Mouse (Mus musculus): ENCODE measurements around the gene Tenm2. TPM values are rescaled to one million over a fixed set of nuclear protein-coding genes. Genes with fewer than 3 reads are reported as not detected.

The Tenm2 gene
- total RNA-seq, 2 experiments from 2014 or later: 2.3 to 3.5 TPM

DNA sequence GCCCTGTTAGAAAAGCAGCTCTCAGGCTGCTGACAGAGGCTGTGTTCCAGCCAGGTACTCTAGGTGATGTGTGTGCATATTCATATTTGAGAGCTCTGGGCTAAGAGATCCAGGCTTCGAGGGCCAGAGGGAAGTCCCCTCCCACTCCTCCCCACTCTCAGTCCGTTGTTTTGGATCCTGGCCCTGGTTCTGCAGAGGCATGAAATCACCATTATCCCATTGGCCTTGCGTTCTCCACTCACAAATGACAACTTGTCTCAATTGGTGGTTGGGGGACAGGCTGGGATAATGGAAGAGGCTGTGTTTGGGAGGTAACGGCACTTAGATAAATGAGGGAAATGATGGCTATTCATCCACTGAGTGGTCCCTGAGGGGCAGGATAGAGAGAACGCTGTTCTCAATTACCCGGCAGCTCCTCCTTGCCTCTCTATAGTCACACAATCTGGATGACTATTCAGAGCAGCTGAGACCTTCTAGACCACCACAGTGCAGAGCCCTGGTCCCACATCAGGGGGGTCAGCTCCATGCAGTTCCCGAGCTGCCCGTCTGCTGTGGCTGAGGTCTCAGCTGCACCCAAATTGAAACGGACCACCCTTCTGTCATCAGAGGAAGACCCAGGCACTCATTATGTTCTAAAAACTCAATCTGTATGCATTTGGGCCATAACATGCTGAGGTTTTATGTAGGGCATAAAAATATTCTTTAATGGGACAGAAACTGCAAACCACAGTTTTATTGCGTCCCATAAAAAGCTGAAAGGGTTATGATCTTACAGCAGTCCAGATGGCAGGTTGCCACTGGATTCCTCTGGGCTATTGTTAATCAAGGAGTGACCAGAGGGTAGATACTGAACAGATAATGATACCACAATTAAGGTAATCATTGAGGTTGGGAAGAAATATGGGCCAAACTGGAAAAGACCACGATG, 1226.2 kb downstream of the Tenm2 start:
- DNase-seq (ENCODE audit: low spot score in 2 of 2): no peak

DNA sequence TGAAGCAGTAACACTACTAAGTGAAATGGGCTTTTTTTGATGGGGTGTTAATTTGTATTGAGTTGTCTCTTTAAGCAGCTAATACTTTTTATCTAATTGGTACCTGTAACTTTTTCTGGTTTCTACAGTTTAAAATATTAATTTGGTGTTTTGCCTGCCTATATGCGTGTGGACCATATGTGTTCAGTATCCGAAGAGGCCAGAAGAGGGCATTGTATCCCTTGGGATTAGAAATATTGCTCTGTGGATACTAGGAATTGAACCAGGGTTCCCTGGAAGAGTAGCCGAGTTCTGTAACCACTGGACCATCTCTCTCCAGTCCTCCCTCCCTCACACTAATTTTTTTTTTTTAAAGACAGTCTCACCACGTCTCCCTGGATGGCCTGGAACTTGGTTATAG, 1232.9 kb downstream of the Tenm2 start:
- no peak for DNase-seq (ENCODE audit: low spot score in 2 of 2)

DNA sequence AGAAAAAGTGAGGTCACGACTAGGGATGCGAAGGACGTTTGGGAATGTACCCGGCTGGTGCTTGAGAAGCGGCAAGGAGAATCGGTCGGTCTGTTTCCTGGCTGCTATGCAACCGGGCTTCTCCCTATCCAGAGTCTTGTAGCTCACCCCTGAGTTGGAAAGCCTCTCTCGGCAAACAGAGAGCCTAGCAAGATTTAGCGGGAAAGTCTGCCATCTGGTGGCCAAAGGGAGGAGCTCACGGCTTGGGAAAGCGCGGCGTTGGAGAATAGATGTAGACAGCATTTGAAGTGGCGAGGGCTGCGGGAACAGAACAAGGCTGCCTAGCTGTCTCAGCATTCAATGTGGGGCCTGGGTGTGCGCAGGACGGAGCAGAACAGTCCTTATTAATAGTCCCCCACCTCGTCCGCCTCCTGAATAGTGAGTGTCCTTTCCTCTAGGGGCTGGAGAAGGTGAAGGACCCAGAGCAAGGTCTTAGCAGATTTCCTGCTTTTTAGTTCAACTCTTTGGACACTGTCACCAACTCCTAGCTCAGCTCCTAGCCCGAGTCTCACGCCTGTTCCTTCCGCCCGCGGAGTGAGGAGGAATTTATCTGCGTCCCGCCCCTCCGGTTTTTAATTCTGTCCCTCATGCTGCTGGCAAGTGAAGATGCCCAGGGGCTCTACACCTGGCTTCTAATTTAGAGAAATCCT, 1234.3 kb downstream of the Tenm2 start:
- peak; percentile 70 to 75 for DNase-seq (ENCODE audit: low spot score in 2 of 2)

DNA sequence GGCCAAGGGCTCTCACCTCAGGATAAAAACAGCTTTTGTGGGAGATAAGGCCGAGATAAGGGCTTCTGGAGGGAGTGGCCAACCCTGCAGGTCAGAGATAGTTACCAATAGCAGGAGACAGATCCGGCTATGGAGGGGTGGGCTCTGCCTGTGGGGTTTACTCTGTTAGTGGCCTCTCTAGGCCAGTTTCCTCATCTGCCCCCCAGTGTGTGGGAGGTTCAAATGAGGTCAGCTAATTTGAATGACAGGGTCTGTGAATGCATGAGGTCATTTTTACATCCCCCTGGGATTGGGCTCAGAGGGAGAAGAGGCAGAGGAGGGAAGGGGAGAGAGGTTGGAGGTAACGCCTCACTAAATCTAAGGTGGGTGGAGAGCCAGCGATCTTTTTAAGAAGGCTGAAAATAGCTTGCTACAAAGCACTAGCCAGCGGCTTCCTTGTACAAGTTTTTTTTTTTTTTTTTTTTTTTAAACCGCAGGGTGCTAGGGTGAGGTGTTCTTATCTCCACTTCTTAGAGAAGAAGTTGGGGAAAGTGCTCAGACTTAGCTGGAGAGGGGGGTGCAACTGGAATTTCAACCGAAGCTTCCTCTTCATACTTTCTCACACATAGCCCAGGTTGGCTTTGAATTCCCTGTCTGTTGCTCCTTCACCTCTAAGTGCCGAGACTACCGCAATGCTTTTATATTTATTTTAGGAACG, 1235.0 kb downstream of the Tenm2 start:
- DNase-seq (ENCODE audit: low spot score in 2 of 2): no peak

DNA sequence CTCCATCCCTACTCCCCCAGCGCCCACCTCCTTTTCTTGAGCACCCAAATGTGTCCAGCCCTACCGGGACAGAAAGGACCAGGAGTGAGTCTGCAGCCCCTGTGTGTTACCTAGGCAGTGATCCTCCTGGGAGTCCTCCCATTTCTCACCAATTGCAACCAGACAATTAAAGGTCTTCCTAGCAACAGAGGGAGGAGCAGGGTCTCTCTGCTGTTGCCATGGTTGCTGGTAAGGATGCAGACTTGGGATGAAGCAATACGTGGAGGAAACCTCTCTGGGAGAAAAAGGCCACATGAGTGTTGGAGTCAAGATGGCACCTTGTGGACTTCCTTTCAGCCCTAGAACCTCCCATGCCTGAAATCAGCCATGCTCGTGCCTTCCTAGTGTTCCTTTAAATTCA, 1235.7 kb downstream of the Tenm2 start:
- DNase-seq (ENCODE audit: low spot score in 2 of 2): no peak

DNA sequence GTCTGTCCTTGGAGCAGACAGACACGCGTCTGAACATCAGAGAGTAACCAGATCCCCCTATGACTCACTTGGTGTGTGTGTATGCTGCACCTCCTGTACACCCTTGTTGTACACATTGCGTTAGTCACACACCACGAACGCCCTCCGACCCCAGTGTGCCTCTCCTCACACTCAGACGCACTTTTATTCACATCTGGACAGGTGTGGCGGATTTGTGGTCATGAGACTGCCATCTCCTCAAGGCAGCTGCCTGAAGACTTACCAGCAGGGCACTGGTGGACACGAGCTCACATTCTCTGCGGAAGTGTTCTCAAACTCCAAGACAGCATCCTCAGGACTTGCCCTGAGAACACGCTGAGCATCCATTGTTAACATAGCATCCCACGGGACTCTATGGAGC, 1237.7 kb downstream of the Tenm2 start:
- no peak for DNase-seq (ENCODE audit: low spot score in 2 of 2)

DNA sequence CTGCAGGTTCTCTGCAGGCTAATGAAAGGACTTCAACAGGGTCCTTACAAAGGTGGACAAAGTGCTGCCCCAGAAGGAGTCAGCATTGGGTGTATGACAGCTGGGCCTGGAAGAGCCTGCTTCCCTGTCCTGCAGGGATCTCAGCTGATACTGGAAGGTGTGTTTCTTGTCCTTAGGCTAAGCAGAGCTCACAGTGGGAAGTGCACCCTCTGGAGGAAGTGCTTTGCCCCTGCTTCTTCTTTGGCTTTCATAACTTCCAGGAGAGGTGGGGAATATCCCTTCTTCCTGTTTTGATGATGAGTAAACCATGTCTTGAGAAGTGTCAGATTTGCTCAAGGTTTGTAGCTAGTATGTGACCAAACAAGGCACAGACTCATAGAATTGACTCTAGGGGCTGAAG, 1240.5 kb downstream of the Tenm2 start:
- no peak for DNase-seq (ENCODE audit: low spot score in 2 of 2)

DNA sequence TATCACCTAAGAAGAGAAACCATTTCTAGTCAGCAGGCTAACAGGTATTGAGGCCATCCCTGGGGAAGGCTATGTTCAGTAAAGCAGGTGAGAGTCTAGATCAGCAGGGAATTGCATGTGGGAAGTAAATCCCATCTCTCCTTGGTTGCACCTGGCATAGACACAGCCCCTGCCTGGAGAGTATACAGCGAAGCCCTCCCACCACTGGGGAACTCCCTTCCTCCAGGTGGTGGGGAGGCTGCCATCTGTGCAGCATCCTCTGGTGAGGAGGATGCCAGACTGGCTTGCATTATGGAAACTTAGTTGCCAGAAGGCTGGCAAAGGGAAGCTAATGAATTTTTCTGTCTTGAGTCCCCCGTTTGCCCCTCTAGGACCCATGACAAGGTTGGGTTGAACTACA, 1243.9 kb downstream of the Tenm2 start:
- DNase-seq (ENCODE audit: low spot score in 2 of 2): no peak

DNA sequence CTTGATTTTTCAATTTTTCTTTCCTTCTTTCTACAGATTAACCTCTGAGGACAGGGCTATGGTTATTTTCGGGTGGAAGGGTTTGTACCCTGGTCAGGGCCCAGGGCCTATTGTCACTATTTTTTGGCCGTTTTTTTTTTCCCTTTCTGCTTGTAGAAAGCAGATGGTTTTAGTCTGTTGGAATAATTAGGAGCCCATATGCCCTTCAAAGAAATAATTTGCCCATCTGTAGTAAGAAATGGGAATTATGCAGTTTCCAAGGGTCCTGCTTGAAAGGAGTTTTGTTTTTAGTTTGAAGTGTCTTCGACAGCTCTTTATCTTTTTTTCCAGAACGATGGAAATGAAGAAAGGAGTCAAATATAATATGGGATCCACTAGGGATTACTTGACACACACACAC, 1245.8 kb downstream of the Tenm2 start:
- no peak for DNase-seq (ENCODE audit: low spot score in 2 of 2)

DNA sequence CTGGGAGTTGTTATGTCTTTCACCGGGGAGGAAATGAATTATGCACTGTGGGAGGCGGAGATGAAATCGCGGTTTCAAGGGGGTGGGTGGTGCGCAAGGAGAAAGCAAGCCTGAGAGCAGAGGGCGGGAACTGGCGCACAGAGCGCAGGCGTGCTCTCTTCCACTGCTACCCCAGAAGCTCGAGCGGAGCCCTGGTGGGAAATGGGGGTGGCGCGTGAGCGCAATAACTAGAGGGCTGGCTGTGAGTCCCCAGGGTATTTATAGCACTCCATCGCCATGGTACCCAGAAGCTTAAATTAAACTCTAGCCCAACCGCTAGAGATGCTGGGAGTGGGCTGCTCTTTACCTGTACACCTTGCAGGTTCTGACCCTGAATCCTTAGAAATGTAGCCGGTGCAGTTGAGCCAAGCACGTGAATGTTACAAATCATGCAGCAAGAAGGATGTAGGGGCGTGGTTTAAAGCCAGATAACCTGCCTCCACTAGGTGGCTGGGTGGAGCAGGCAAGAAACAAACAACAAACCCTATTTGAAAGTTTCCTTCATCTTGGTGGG, 1249.8 kb downstream of the Tenm2 start:
- DNase-seq (ENCODE audit: low spot score in 2 of 2): no peak

DNA sequence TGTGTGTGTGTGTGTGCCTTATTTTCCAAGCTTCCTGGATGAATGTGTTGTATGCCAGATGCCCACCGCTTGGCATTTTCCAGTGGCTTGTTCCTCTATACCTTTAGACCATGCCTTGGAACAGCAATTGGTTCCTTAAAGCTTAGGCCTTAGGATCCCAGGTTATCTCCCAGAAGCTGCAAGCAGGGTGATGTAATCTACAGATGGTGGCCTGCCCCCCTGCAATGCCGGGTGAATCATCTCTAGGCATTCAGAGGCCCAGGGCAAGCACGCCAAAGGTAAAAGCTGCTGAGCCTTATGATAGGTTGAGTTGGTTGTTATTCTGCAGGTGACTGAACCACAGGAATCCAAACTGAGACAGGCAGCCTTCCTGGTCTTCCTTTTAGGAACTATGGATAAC, 1253.0 kb downstream of the Tenm2 start:
- no peak for DNase-seq (ENCODE audit: low spot score in 2 of 2)

DNA sequence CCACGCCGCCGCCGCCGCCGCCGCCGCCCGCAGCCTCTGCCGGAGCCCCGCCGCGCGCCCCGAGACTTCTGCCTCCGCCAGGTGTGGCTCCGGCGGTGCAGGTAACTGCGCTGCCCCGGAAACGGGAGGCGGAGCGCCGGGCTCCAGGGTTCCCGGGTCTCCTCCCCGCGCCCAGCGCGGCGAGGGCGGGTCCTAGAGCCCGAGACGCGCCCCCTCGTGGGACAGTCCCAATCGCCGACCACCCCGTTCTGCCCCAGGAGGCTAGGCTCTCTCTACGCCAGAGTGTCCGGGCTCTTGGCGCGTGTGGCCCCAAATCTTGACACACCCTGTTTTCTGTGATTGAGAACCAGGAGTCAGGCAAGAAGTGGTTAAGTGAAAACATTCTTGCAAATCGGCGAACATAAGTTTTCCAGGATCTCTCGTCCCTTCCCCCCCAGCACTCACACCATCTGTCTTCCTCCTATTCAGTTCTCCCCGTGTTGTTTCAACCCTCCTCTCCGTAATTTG, 1255.3 kb downstream of the Tenm2 start, which contains the start of gene Wwc1:
Gene Wwc1 (minus strand): TSS at position 117 of the 507 bp plus-strand sequence.
- DNase-seq (ENCODE audit: low spot score in 2 of 2): peak in 1 of 2 experiments; percentile 19

DNA sequence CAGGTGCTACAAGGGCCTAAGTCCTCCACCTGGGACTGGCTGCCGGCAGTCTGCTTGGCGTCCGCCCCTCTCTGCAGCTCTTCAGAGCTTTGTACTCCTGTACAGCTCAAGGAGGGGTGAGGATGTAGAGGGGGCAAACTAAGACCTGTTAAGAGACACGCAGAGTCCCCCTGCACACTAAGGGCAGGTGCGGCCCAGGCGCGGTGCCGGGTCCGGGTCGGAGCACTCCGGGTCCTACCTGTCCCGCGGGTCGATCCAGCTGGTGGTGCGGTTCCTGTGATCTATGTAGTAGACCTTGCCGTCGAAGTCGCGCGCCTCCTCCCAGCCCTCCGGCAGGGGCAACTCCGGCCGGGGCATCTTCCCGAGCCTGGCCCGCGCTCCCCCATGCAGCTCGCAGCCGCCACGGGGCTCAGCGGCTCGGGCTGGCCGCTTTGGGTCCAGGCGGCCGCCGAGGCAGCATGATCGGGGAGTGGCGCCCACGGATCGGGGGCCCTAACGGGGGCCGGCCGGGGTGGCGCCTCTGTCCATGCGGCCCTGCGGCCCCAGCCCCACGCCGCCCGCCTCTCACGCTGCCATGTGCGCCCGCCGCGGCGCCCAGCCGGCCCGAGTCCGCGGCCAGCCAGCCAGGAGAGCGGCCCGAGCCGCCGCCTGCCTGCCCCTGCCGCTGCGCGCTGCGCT, 1255.9 kb downstream of the Tenm2 start:
- DNase-seq (ENCODE audit: low spot score in 2 of 2): no peak

DNA sequence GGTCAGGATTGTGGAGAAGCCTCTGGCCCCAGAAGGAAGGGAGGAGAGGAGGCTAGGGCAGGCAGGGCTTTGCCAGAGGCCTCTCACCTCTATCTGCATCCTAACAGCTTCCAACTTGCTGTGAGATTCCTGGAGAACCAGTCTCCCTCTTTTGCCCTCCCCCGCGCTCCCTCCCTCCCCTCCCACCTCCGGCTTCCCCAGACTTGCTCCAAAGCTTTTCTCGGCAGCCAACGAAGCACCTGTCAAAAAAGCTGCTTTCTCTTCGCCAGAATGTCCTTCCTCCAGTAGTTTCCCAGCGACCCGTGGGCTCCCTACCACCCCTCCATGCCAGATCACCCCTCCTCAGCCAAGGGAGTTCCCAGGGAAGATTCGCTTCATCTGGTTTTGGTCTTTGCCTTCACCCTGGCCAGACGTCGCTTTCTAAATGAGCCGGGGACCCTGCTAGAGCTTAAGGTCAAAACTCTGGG, 1256.5 kb downstream of the Tenm2 start:
- no peak for DNase-seq (ENCODE audit: low spot score in 2 of 2)

DNA sequence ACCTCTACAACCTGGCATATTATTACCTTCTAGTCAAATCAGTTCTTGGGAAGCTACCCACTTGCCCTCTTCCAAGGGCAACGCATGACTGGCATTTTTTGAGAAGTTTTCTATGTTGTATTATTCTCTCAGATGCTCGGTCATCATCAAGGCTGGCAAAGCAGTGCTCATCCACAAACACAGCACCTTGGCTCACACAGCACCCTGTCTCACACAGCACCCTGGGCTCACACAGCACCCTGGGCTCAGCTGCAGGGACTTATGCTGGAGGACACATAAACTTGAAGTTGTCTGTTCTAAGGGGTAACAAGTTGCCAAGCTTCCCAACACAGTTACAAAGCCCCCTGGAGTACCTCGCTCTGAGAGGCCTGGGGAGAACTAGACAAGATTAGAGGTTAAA, 1258.0 kb downstream of the Tenm2 start:
- DNase-seq (ENCODE audit: low spot score in 2 of 2): no peak

DNA sequence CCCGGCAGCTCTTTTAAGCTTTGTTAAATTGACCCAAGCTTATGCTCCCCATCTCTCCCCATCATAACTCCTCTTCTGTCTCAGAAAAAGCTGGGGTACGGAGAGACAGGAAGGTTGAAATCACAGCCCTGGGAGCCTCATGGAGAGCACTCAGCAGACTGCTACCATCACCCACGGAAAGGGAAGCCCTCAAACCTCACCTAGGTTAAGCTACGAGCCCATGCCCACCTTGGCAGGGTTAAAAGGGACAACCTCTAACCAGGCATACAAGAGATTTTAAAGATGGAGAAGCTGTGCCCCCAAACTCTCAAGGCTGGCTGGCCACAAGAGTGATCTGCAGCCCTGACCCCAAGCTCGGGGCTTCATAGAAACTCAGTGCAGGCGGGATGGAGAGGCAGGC, 1258.7 kb downstream of the Tenm2 start:
- DNase-seq (ENCODE audit: low spot score in 2 of 2): no peak

DNA sequence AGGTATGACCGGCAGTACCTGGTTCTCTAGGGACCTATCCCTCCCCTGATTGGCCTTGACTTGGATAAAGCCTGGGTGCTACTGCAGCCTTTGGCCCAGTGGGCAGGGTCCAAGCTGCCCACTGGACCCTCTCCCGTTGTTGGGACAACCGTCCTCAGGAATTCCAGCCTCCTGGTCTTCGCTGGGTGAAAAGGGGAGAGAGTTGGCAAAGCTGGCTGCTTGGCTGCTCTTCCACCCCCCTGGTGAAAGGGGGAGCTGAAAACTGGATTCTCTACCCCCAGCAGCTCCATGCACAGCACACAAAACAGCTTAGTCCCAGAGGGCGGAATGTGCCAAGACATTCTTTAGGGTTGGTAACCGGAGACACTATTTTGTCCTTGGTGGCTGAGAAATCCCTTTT, 1259.3 kb downstream of the Tenm2 start:
- no peak for DNase-seq (ENCODE audit: low spot score in 2 of 2)

DNA sequence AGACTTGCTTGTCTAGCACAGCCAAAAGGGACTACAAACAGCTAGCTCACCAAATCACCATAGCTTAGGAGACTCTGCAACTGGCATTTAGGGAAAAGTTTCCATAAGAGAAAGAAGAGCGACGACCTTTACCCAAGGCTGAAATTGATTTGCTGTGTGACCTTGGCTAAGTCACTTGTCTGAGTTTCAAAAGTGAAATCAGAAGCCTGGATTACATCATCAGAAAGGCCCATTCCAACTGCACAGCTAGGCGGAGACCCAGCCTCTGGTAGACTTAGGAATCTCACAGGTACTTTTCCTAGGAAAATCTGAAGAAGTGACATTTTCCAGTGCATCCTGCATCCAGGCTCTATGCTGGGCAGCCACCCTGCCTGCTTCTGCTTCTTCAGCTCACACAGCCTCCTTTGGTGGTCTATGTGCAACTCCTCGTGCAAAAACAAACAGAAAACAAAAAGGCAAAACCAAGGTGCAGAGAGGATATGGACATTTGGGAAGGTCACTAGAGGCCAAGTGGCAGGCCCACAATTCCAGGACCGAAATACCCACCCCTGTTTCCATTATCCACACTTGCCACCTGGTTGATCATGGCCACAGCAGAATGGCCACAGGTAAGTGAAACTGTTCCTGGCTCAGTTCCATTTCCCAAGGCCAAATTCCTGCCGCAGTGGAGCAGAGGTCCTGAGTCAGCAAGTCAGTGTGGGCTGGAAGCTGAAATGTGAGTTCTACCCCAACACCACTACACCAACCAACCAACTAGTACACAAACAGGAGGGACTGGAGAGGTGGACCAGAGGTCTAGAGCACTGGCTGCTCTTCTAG, 1260.9 kb downstream of the Tenm2 start:
- no peak for DNase-seq (ENCODE audit: low spot score in 2 of 2)

DNA sequence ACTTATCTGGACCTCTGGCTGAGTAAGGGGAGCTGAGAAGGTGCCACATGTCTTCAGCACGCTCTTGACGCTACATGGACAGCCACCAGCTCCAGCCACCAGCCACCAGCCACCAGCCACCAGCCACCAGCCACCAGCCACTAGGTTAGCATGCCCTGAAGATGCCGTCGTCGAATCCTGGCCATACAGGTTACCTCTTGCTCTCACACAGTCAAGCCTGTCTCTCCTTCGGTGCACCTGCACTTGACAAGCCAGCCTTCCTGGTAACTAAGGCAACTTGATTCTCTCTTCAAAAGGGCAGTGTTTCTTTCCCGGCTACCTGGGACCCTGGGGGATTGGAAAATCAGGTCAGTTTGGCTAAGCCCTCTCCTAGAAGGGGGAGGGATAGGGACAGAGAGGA, 1262.6 kb downstream of the Tenm2 start:
- DNase-seq (ENCODE audit: low spot score in 2 of 2): no peak

Measured in adrenal gland, postnatal 4 days (tissue).